Mouse (Mus musculus): ENCODE data around the gene Srpk2.

DNA sequence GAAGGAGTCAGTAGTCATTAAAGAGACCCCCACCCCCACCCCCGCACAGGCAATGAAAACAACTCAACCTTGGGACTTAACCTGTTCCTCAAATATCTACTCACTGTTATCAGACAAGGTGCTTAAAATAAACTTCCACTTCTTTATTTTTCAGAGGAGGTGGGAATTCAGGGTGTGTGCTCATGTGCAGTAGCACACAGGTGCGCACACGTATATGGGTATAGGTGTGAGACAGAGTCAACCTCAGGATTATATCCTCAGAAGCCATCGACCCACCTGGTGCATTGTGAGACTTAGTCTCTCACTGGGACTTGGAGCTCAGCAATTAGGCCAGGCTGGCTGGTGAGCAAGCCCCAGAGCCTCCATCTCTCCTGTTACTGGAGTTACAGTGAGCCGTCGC is 153.3 kb downstream of the Srpk2 start:
- TF ChIP-seq CTCF (IDR thresholded peaks at IDR 0.05; ENCODE audit: low read depth, low read length) = no peak
- TF ChIP-seq POLR2A (IDR thresholded peaks at IDR 0.05; ENCODE audit: insufficient read depth, low read length) = no peak
- TF ChIP-seq EP300 (IDR thresholded peaks at IDR 0.05; ENCODE audit: insufficient read depth, low read depth, low read length) = no peak

All from ES-Bruce4 (cell line).